Mouse (Mus musculus) right cerebral cortex, adult 2 months (tissue): ENCODE data around the gene Gimap8.

Experiments
- DNase-seq, 2 experiments: peaks; one replicate each; pipeline ENCODE4 v3.0.0; 2021 to 2022; ENCODE audit warnings: low spot score in 2 of 2

Gene Gimap8

GRCm38 (mm10) chr6:48702146-48702545, 55.1 kb downstream of the Gimap8 start:
- DNase-seq: no peak

GRCm38 (mm10) chr6:48702601-48703000, 55.6 kb downstream of the Gimap8 start:
- DNase-seq: no peak

- no peak for DNase-seq
Measured at GRCm38 (mm10) chr6:48704146-48704545, 57.1 kb downstream of the Gimap8 start.

- DNase-seq: no peak
Measured at GRCm38 (mm10) chr6:48706130-48706529, 59.1 kb downstream of the Gimap8 start.
